Mouse (Mus musculus): ENCODE results near the gene Gm15080. TPM values are rescaled to one million over a fixed set of nuclear protein-coding genes. Genes with fewer than 3 reads are reported as not detected.
"Not testable (repeated sequence)": the region's sequence is repeated elsewhere in the genome, so short reads cannot be mapped to it uniquely, and the experiment has no call there.

The Gm15080 gene
- not detected in 2 replicates for total RNA-seq (2021)
- long read RNA-seq: 0 reads

- DNase-seq: not testable (repeated sequence)
These were observed at the start of gene Gm15080 for GRCm38 (mm10) chrX:147992693-147993092. Gm15080 (plus strand) TSS chrX:147992993.

Other genes with a start within 250 kb of the Gm15080 start
- gene Gm15128, start 227.0 kb upstream of the Gm15080 start, total RNA-seq (2021): not detected in 2 replicates
- not detected in 2 replicates for gene Gm15107, start 187.7 kb downstream of the Gm15080 start, total RNA-seq (2021)

Measured in adrenal gland, postnatal 25 days (tissue).